Mouse (Mus musculus) hindbrain, embryonic 10.5 days (tissue): Measurements from ENCODE around the gene Gm5565. TPM values are rescaled to one million over a fixed set of nuclear protein-coding genes. Genes with fewer than 3 reads are reported as not detected.
"Not testable (repeated sequence)": the region's sequence is repeated elsewhere in the genome, so short reads cannot be mapped to it uniquely, and the experiment has no call there.

Source experiments
- DNase-seq: peaks from one replicate; pipeline ENCODE4 v3.0.0-alpha.2; 2017; ENCODE audit warnings: low spot score
- H3K27ac ChIP-seq: fragments of 300-500 bp; sonication (generic); 2 replicates; pipeline ENCODE4 v1.5.1; 2016; ENCODE audit warnings: mild to moderate bottlenecking, moderate library complexity
- H3K27me3 ChIP-seq: fragments of 300-500 bp; sonication (generic); 2 replicates; pipeline ENCODE4 v1.6.1; 2016; ENCODE audit warnings: mild to moderate bottlenecking; ENCODE audit not compliant: poor library complexity, insufficient read depth, severe bottlenecking
- H3K36me3 ChIP-seq: fragments of 300-500 bp; sonication (generic); 2 replicates; pipeline ENCODE4 v1.6.1; 2016; ENCODE audit warnings: mild to moderate bottlenecking, moderate library complexity
- H3K4me1 ChIP-seq: fragments of 300-500 bp; sonication (generic); replicated peaks from 2 replicates; pipeline ENCODE4 v1.6.1; 2016; ENCODE audit warnings: mild to moderate bottlenecking
- H3K4me3 ChIP-seq: fragments of 300-500 bp; sonication (generic); 2 replicates; pipeline ENCODE4 v1.5.1; 2016; ENCODE audit warnings: mild to moderate bottlenecking, moderate library complexity
- H3K9me3 ChIP-seq: fragments of 300-500 bp; sonication (generic); 2 replicates; pipeline ENCODE4 v1.6.1; 2016; ENCODE audit warnings: mild to moderate bottlenecking, moderate library complexity
- WGBS: fragments of 180-500 bp; shearing (Covaris S2); methylation state at CpG from one replicate; pipeline ENCODE4 v1.1.7; 2016; 5-methylcytosine and 5-hydroxymethylcytosine counted together
- polyA plus RNA-seq: library from polyadenylated mRNA; unstranded; fragments of >200 nt; fragmentation: Nextera tagmentation; extraction: Ambion mirVana; gene quantifications from 2 replicates; pipeline ENCODE4 v1.2.1, GENCODE M21; 2016

The Gm5565 gene
- not detected in 2 replicates for polyA plus RNA-seq

GRCm38 (mm10) chr5:146160439-146160838, at the start of gene Gm5565:
Gene Gm5565 (minus strand): TSS chr5:146160539.
- not testable (repeated sequence) for H3K4me1 ChIP-seq, H3K4me3 ChIP-seq, DNase-seq, H3K27me3 ChIP-seq, H3K27ac ChIP-seq, H3K36me3 ChIP-seq
- 96% methylated on average over 3 of the region's 3 CpGs for WGBS
- peaks cover 29% of the 10 kb centered on the region for H3K9me3 ChIP-seq

DNA sequence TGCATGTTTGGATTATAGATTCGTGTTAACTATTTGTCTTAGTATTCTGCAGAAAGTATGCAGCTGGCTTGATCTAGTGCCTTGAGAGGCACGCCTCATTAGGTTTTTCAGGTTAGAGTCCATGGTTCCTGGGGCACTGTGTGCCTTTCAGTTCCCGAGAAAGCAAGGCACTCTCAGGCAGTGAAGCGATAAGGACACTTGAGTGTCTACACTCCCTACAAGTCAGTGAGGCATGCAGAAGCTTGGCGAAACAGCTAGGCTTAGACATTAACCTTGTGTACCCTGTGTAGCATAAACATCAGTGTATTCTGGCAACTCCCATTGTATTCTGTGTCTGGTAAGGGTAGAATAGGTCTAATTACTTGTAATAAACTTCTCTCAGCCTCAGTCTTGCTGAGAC, 45.2 kb upstream of the Gm5565 start:
- H3K4me1 ChIP-seq: no peaks in the 10 kb centered on the region
- H3K27me3 ChIP-seq: no peaks in the 10 kb centered on the region
- peaks cover 22% of the 10 kb centered on the region; the same call in 1 of the 2 replicates for H3K9me3 ChIP-seq
- DNase-seq: no peak
- WGBS: 97% methylated on average over 5 of the region's 5 CpGs
- peaks cover 98% of the 10 kb centered on the region for H3K36me3 ChIP-seq
- no peak overlapping the region for H3K4me3 ChIP-seq
- no peak overlapping the region for H3K27ac ChIP-seq

DNA sequence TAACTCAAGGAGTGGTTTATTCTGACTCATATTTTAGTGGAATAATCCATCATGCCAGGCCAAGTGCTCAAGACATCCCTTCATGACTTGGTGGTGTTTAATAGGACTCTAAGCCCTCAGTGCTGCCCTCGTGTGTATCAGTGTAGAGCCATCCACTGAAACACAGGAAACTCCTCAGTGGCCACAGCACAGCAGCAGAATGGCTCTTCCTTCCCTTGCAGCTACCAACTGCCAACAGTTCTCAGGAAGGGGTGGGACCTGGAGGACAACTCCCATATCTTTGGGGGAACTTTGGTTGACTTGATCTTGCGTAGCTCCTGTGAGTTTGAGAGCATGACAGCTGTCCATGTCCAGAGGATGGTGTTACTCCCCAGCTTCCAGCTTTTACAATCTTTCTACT, 43.6 kb upstream of the Gm5565 start:
- WGBS: 81% methylated on average over 2 of the region's 2 CpGs
- peaks cover 83% of the 10 kb centered on the region for H3K36me3 ChIP-seq
- H3K4me3 ChIP-seq: no peak overlapping the region
- DNase-seq: no peak
- H3K27ac ChIP-seq: no peak overlapping the region
- H3K27me3 ChIP-seq: no peaks in the 10 kb centered on the region
- H3K9me3 ChIP-seq: peaks cover 23% of the 10 kb centered on the region; the same call in 1 of the 2 replicates
- no peaks in the 10 kb centered on the region for H3K4me1 ChIP-seq

GRCm38 (mm10) chr5:146200580-146200979, 40.2 kb upstream of the Gm5565 start:
- Histone ChIP-seq H3K4me3 (no peak overlapping the region), H3K9me3 (peaks cover 23% of the 10 kb centered on the region; the same call in 1 of the 2 replicates), H3K36me3 (peaks cover 53% of the 10 kb centered on the region), H3K4me1 (no peaks in the 10 kb centered on the region), H3K27me3 (no peaks in the 10 kb centered on the region), H3K27ac (no peak overlapping the region)
- DNase-seq: no peak
- WGBS: 96% methylated on average over 6 of the region's 6 CpGs

GRCm38 (mm10) chr5:146199540-146199939, 39.2 kb upstream of the Gm5565 start:
- no peaks in the 10 kb centered on the region for H3K4me1 ChIP-seq
- no peak overlapping the region for H3K27ac ChIP-seq
- H3K27me3 ChIP-seq: no peaks in the 10 kb centered on the region
- no peak overlapping the region for H3K4me3 ChIP-seq
- WGBS: 81% methylated on average over 2 of the region's 2 CpGs
- H3K9me3 ChIP-seq: peaks cover 23% of the 10 kb centered on the region; the same call in 1 of the 2 replicates
- DNase-seq: no peak
- H3K36me3 ChIP-seq: peaks cover 42% of the 10 kb centered on the region

DNA sequence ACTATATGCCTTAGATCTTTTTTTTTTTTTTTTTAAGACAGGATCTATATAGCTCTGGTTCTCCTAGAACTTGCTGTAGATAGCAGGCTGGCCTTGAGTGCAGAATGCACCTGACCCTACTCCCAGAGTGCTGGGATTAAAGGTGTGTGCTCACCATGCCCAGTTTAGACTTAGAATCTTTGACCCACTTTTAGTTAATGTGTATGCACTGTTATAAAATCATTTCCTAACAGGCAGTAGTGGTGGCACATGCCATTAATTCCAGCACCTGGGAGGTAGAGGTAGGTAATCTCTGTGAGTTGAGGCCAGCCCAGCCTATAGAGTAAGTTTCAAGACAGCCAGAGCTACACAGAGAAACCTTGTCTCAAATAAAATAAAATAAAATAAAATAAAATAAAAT, 38.7 kb upstream of the Gm5565 start:
- Histone ChIP-seq H3K27ac (no peak overlapping the region), H3K4me1 (no peaks in the 10 kb centered on the region), H3K36me3 (peaks cover 38% of the 10 kb centered on the region), H3K4me3 (no peak overlapping the region), H3K27me3 (no peaks in the 10 kb centered on the region), H3K9me3 (peaks cover 23% of the 10 kb centered on the region; the same call in 1 of the 2 replicates)
- DNase-seq: no peak

DNA sequence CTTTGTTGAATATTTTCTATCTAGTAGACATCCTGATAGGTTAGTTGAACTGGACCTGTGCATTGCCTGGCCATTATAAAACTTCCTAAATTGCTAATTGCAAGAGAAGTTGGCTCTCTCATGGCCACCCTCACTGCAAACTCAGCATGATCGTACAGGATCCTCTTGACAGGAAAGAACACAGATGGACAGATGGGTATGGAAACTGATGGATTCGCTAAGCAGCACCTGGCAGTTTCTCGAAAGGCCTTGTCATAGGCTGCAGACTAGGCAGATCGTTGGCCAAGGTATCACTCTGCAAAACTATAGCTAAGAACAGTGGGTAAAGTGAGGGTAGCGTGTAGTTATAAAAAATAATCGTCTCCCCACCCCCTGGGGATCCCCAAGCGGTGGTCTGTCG, 33.0 kb upstream of the Gm5565 start:
- Histone ChIP-seq H3K27ac (no peak overlapping the region), H3K9me3 (no peaks in the 10 kb centered on the region; the same call in 1 of the 2 replicates), H3K27me3 (no peaks in the 10 kb centered on the region), H3K36me3 (0 out of 2 replicates have a peak, but pooled peaks cover 3% of the 10 kb centered on the region), H3K4me1 (no peaks in the 10 kb centered on the region), H3K4me3 (no peak overlapping the region)
- WGBS: 85% methylated on average over 8 of the region's 8 CpGs
- no peak for DNase-seq

DNA sequence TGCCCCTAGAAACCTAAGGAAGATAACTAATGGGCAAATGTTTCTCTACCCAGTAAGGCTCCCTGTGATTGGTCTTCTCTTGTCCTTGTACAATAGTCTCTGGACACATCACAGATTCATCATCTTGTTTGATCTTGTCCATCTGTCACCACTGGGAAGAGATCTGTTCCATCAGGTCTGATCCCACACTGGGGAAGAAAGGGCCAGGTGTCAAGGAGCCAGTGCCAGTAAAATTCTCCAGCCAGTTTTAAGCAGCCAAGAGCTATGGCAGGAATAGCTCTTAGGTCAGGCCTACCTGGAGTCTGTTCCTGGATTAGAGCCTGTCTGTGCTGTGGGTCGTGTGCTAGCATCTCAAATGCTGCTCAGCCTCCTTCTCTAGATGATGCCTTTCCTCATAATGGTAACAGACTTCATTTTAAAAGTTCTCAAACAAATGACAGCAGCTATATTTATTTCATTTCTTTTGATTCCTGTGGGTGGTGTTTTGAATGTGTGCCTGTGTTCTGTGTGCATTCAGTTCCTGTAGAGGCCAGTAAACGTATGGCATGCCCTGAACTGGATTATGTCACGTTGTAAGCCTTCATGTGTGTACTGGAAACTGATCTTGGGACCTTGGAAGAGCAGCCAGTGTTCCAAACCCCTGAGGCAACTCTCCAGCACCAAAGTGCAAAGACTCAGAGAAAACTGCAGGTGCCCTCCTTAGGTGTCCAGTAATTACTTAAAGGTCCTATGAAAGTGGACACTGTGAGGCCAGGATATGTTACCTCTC, 30.3 kb upstream of the Gm5565 start:
- Histone ChIP-seq H3K36me3 (no peaks in the 10 kb centered on the region), H3K4me1 (no peaks in the 10 kb centered on the region), H3K27me3 (no peaks in the 10 kb centered on the region), H3K4me3 (no peak overlapping the region), H3K9me3 (no peaks in the 10 kb centered on the region; the same call in 1 of the 2 replicates), H3K27ac (no peak overlapping the region)
- 53% methylated on average over 3 of the region's 3 CpGs for WGBS
- DNase-seq: no peak

GRCm38 (mm10) chr5:146190093-146190492, 29.8 kb upstream of the Gm5565 start:
- Histone ChIP-seq H3K9me3 (peaks cover 3% of the 10 kb centered on the region; the same call in 1 of the 2 replicates), H3K4me3 (no peak overlapping the region), H3K27ac (no peak overlapping the region), H3K27me3 (no peaks in the 10 kb centered on the region), H3K4me1 (no peaks in the 10 kb centered on the region), H3K36me3 (no peaks in the 10 kb centered on the region)
- 75% methylated on average over 4 of the region's 4 CpGs for WGBS
- no peak for DNase-seq

DNA sequence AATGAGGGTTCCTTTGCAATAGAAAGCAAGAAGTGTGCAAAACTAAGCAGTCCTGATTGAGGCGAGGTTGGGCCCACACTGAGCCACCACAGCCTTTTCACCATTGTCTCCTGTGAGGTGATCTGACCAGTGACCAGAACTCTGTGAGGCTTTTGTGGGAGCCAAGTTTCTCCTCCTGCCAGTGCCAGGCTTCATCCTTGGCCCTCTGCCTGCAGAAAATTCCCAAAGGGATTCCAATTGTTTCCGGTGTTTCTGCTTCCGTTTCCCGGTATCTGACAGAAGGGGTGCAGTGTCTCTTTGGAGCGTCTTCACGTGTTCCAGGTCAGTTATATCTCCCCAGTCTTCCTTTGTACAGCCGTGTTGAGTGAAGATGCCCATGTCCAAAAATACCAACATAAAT, 28.4 kb upstream of the Gm5565 start:
- Histone ChIP-seq H3K4me1 (no peaks in the 10 kb centered on the region), H3K9me3 (peaks cover 12% of the 10 kb centered on the region), H3K4me3 (no peak overlapping the region), H3K36me3 (no peaks in the 10 kb centered on the region), H3K27me3 (no peaks in the 10 kb centered on the region), H3K27ac (no peak overlapping the region)
- WGBS: 88% methylated on average over 7 of the region's 7 CpGs
- no peak for DNase-seq

DNA sequence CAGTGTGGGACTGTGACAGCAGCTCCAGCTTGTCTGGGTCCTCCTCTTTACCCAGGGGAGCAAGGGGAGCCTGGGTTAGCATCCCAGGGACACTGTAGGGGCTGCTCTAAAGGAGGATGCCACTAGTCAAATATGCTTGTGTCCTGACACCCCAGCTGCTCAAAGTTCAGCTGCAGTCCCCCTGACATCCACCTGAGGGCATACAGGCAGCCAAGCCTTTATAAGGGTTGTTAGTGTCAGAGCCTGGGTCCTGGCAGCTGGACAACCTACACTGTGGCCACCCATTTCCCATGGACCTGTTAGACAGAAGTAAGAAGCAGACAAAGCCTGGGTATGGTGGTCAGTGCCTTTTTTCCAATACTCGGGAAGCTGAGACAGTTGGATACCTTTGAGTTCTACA, 27.8 kb upstream of the Gm5565 start:
- DNase-seq: no peak
- no peak overlapping the region for H3K4me3 ChIP-seq
- no peaks in the 10 kb centered on the region for H3K36me3 ChIP-seq
- H3K27ac ChIP-seq: no peak overlapping the region
- WGBS: 84% methylated on average over 1 of the region's 1 CpGs
- peaks cover 18% of the 10 kb centered on the region for H3K9me3 ChIP-seq
- no peaks in the 10 kb centered on the region for H3K4me1 ChIP-seq
- no peaks in the 10 kb centered on the region for H3K27me3 ChIP-seq

DNA sequence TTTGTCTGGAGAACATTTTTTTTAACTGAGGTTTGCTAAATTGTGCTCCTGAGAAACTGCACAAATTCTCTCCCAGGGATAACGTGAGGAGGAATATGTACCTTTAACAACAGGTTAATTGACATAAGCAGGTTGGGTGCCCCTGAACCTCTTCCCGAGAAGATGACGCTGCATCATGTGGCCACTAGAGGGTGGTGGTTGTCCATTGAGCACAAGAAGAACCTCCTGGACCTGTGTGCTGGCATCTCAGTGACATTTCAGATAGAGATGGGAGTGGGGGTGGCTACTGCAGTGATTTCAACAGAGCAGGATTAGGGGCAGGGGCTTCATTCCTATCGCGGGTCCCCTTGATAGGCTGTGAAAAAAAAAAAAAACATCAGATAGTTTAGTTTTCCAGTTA, 27.1 kb upstream of the Gm5565 start:
- H3K36me3 ChIP-seq, H3K4me3 ChIP-seq, H3K27me3 ChIP-seq, H3K27ac ChIP-seq, H3K4me1 ChIP-seq: not testable (repeated sequence)
- peaks cover 22% of the 10 kb centered on the region for H3K9me3 ChIP-seq
- peak; percentile 27 for DNase-seq
- 32% methylated on average over 5 of the region's 5 CpGs for WGBS

DNA sequence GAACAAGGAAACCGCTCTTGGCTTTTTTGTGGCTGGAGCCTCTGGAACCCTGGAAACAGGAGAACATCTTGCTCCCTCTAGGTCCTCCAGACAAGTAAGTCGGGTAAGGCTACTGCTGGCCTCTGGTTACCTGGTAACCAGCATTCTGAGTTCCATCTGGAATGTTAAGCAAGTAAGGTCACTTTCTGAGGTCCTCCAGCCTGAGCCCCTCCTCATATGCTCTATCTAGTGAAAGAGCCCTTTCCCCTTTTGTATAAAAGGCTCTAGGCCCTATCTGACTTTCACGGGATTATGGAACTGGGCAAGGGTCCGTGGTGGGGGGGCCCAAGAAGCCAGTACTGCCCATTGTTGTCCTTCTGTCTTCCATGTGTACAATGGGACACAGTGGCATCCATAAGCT, 24.9 kb upstream of the Gm5565 start, which contains the start of gene 1700001J03Rik:
TSS of gene 1700001J03Rik (minus strand) at position 101 of the 400 bp plus-strand sequence.
- H3K27ac ChIP-seq, DNase-seq, H3K4me1 ChIP-seq, H3K36me3 ChIP-seq, H3K4me3 ChIP-seq, H3K27me3 ChIP-seq: not testable (repeated sequence)
- H3K9me3 ChIP-seq: peaks cover 36% of the 10 kb centered on the region
- WGBS: 85% methylated on average over 4 of the region's 4 CpGs
